Mouse (Mus musculus): ENCODE measurements around the gene Zfp74. TPM values are rescaled to one million over a fixed set of nuclear protein-coding genes. Genes with fewer than 3 reads are reported as not detected.
A peak's percentile ranks its signal among the peaks of the same experiment; 100 is the strongest.

Zfp74 gene
- total RNA-seq, 1 experiment from 2014 or later: 10.1 TPM

DNA sequence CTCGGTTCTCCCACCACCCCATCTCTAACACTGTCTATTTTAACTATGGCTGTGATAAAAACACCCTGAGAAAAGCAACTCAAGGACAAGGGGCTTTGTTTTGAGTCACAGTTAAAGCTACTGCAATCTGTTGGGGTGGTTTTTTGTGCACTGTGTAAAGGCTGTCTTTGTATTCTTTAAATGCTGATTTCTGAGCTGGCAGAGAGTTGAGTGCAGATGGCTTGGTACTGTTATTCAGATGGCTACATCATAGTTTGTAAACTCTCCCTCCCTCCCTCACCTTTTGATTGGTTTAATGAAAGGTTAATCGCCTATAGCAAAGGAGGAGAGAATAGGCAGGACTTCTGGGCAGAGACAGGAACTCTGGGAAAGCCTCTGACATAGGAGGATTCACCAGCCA lies 9.7 kb downstream of the Zfp74 start:
- no peak for DNase-seq

DNA sequence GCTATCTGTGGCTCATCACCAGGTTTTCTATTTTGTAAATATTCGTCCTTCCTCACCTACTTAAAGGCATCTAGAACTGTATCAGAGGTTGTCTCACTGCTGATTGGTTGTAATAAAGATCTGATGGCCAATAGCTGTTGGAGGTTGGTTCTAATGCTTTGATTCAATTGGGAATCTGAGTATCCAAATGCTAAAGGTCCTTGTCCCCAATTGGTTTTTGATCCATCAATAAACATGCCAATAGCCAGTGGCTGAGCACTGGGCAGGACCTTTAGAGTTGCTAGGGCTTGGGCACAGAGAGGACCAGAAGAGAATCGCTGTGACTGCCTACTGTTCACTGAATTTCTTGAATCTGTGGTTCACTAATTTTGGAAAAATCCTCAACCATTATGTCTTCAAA lies 10.2 kb downstream of the Zfp74 start:
- no peak for DNase-seq

GRCm38 (mm10) chr7:29942740-29943139 lies 11.1 kb downstream of the Zfp74 start:
- DNase-seq: no peak

- no peak for DNase-seq
Measured at GRCm38 (mm10) chr7:29941027-29941426, 12.9 kb downstream of the Zfp74 start.

DNA sequence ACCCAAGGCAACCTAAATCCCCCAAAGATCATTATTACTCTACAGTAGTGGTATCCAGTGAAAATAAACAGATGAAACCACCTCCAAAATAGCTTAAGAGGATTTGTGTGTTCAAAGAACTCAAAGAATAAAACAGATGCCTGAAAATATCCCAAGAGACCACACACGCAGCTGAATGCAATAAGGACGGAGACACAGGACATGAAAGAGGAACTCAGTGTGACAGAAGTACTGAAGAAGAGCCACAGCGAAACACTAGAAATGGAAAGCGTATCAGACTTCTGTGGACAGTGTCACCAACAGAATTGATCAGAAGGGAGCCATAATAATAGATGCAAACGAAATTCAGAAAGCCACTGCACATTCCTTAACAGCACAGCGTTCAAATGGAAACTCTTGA lies 15.0 kb downstream of the Zfp74 start:
- no peak for DNase-seq

DNA sequence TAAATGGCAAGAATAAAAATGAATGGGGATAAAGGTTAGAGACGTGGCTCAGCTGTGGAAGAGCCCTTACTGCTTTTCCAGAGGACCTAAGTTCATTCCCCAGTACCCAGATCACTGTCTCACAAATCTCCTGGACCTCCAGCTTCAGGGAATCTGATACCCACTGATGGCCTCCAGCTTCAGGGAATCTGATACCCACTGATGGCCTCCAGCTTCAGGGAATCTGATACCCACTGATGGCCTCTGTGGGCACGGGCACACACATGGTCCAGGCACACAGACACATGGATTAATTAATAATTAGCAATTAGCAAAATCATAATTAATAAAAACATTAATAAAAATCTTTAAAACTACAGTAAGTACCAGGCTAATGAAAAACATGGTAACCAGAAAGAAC lies 31.1 kb downstream of the Zfp74 start:
- no peak for DNase-seq

DNA sequence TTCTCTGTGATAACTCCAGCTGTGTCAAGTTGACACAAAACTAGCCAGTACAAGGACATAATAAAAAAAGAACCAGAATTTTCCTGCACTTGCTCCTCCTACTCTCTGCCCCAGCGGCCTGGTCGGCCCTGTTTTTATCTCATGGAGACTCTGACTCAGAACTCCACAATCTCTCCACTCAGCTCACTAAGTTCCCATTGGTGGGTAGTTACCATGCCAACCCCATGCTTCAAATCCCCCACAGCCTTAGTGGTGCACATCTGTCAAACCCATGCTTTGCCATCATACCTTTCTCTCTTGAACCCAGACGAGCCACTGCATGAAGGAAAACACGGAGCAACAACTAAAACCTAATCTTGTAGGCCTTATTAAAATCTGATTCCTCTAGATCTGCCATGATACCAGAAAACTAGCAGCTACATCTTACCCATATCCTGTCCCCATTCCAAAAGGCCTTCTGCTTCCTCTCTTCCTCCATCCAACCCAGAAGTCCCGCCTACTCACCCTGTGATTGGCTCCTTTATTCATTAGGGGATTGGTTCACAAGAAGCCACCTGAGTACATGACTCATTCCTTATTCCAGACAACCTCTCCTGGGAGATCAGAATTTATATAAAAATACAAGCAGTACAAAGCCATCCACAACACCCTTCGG lies 32.3 kb downstream of the Zfp74 start:
- peak; percentile 23 for DNase-seq

- no peak for DNase-seq
Measured at GRCm38 (mm10) chr7:29918062-29918453, 35.8 kb downstream of the Zfp74 start.

GRCm38 (mm10) chr7:29917371-29918061 lies 36.4 kb downstream of the Zfp74 start:
- no peak for DNase-seq

DNA sequence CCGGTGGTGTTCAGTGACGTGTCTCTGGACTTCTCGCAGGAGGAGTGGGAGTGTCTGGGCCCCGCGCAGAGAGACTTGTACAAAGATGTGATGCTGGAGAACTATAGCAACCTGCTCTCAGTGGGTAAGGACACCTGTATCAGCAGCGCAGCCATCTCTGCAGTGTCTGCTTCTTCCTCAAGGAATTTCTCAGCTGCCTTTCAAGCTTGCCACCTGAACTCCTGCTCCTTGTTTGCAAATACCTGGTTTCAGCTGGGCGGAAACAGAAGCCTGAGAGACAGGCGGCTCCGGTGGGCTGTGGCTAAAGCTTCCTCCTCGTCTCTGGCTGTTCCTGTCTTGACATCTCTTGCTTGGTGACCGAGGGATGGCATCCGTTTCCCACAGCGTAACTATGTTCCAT lies 41.7 kb downstream of the Zfp74 start:
- DNase-seq: no peak

- no peak for DNase-seq
Measured at GRCm38 (mm10) chr7:29910252-29910651, 43.6 kb downstream of the Zfp74 start.

DNA sequence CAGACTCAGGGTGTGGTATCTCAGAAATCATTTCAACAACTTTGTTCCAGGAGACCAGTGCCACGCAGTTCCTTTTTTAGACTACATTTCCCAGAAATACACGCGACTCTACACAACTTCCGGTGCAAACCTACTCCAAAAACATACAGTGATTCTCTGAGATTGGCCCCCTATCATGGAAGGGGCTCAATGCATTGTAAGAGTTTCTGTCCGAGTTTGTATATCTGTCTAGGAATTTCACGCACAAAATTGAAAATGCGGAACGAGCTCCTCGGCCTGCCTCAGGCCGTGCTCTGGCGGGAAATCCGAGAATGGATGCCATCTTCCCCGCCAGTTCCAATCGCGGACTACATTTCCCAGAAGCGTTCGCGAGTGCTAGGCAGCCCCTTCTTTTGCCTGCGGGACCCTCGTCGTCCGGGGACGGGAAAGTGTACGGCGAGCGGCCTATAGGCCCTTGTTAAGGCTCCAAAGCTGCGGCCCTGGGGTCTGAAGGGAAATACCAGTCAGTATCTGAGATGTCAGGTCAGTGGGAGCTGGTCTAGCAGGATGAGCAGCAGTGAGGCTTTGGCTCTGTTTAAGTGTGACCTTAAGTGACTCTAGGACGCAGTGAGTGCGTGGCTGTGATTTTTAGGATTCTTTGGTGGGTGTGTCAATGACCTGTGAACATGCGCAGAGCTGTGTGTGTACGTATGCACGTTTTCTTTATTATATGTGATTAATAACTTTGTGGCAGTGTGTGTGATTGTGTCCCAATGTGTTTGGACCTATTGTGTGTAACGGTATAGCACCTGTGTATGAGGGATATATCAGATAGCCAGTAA lies 45.5 kb downstream of the Zfp74 start, which contains the start of gene Zfp383:
Gene Zfp383, plus strand, starts transcription at position 94 of the 821 bp plus-strand sequence.
- peak; percentile 88 for DNase-seq

GRCm38 (mm10) chr7:29907206-29907605 lies 46.7 kb downstream of the Zfp74 start:
- DNase-seq: no peak

DNA sequence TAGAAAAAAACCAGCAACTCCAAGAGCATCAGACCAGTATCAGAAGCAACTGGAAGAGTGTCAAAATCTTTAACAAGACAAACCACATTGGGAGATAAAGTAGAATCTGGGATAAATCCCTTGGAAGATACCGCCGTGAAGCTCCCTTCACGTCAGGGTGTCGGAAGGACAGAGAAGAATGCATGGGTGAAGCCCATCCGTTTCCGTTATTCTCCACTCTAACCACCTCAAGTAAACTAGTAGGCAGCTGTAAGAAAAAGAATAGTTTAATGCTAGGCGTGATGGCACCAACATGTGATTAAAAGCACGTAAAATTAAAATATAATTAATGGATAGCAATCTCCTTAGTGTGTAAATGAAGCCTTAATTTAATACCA lies 47.2 kb downstream of the Zfp74 start:
- DNase-seq: no peak

- DNase-seq: peak; percentile 65
Measured at GRCm38 (mm10) chr7:29905966-29906681, 47.8 kb downstream of the Zfp74 start, which contains the start of gene Zfp27. Zfp27 (minus strand) TSS chr7:29906572.

DNA sequence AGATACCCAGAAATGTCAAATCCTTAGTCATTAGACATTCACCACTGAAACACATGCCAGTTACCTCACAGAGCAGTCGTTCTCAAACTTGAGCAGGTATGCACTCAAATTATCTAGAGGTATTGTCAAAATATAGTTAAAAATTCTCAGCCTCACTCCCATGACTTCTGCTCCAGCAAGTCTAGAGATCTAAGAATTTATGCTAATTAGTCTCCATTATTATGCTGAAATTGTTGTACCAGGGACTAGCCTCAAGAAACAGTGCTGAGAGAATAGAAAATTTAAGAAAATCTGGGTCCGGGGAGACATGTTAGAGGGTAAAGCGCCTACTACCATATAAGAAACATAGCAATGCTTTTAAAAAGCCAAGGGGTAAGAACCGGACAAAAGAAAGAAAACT lies 49.8 kb downstream of the Zfp74 start:
- DNase-seq: no peak

DNA sequence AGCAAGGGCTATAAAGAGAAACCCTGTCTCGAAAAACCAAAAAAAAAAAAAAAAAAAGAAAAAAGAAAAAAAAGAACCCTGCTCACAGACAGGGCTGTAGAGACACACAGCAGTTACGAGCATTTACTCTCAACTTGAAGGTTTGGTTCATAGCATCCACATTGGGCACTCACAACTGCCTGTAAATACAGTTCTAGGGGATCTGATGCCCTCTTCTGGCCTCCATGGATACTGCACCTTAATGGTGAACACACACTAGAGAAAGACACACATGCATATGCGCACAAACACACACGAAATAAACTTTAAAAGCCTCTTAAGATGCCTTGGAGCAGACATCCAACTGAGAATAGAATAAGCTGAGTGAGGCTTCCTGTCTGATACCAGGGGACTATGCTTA lies 55.5 kb downstream of the Zfp74 start:
- no peak for DNase-seq

DNA sequence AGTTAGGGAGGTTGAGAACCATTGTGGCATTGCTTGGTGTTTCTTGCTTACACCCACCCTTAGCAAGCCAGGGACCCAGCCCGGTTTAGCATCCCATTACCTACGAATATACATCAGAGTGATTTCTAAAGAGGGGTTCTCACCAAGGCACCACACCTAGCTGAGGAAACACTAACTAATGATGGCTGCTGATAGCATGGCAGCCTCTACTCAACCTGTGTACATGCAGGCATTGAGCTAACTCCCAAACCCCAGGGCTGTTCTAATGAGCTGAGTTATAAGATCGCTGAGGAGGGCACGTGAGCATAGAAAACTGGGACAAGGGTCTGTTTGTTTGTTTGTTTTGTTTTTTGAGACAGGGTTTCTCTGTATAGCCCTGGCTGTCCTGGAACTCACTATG lies 61.1 kb downstream of the Zfp74 start:
- no peak for DNase-seq

GRCm38 (mm10) chr7:29890501-29890900 lies 63.4 kb downstream of the Zfp74 start:
- DNase-seq: no peak

DNA sequence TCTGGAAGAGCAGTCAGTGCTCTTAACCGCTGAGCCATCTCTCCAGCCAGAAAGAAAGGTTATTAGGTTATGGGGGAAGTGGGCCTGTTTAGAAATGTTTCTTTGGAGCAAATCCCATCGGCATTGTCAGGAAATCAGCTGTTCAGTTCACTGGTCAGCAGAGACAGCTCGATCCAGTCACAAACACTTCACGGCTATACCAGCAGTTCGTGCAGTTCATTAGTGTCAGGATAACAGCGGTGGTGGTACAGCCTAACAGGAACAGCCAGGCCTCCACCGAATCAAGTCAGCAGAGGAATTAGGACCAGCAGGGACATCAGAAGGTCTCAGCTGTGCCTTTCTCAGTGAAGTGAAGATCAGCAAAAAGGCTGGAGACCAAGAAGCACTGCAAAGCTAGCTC lies 73.0 kb downstream of the Zfp74 start:
- no peak for DNase-seq

Data from adrenal gland, postnatal 14 days (tissue).